Mouse (Mus musculus) adrenal gland (tissue): ENCODE results near the gene Gps2.

Source experiments
- intact Hi-C: fragments of 180-260 bp; cut with DNase I; formaldehyde crosslinking; loops from one replicate; pipeline ENCODE4 v1.15.1; 2025

Gps2 gene

GRCm38 (mm10) chr11:69884240-69884639 is 29.4 kb upstream of the Gps2 start:
- intact Hi-C loops: no loop called here

DNA sequence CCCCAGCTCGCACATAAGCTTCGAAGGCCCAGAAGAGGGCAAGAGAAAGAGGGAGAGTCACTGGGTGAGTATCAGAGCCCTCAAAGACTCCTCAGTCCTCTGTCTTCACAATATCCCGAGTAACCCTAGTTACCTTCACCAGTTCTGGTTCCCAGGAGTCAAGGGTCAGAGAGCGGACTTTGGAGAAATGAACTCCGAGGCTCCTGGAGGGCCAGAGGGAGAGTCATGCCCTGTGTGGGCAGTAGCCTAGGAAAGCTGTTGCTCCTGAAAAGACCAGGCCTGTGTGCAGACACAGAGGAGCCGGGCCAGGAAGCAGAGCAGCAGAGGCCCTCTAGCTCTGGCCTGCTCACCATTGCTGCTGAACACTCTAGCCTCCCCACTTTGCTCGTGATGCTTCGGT is 29.0 kb upstream of the Gps2 start:
- intact Hi-C loops: no loop called here

- intact Hi-C loops: no loop called here
Observed at GRCm38 (mm10) chr11:69886907-69887635, 26.6 kb upstream of the Gps2 start.

- intact Hi-C loops: no loop called here
Observed at GRCm38 (mm10) chr11:69891482-69891881, 22.2 kb upstream of the Gps2 start.

- intact Hi-C loops: no loop called here
Observed at GRCm38 (mm10) chr11:69894671-69895070, 19.0 kb upstream of the Gps2 start.

DNA sequence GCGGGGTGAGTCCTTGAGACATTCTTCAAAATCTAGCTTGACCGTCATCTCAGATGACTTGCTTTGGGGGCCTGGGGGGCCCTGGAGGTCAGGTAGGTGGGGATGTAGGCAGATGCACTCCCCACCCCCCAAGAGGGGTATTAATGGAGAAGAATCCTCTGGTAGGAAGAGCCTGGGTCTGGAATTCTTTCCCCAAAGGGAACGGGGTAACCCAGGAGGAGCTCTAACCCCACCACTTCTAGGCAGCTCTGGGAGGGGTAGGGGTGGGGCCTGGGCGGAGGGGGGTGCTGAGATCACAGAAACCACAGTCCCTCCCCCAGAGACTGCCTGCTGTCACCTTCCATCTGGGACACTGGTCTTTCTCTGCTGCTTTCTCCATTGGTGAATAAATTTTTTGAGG is 18.4 kb upstream of the Gps2 start, which contains the start of gene Acap1:
Gene Acap1, minus strand, starts transcription at position 249 of the 400 bp plus-strand sequence.
- intact Hi-C loops: no loop called here

DNA sequence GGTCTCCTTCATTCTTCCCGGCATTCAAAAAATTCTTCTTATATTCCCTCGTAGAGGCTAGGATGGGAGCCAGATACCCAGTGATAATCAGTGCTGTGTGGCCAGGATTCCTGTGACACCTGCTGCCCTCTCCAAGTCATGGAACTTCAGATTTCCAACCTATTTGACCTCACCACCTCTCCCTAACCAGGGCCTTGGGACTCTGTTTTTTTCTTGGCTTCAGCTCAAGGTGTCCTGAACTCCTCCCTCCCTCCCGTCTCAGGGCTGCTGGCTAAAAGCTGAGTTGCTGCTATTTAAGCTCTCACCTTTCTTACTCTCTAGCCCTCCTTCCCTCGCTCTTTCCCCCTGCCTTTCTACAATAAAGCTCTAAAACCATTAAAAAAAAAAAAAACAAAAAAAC is 13.8 kb upstream of the Gps2 start:
- intact Hi-C loops: no loop called here

GRCm38 (mm10) chr11:69900471-69901405 is 12.9 kb upstream of the Gps2 start, which contains the start of the genes 2810408A11Rik and Neurl4:
Gene 2810408A11Rik, minus strand, starts transcription at chr11:69900987.
Gene Neurl4, plus strand, starts transcription at chr11:69901072.
- intact Hi-C loops: no loop called here

DNA sequence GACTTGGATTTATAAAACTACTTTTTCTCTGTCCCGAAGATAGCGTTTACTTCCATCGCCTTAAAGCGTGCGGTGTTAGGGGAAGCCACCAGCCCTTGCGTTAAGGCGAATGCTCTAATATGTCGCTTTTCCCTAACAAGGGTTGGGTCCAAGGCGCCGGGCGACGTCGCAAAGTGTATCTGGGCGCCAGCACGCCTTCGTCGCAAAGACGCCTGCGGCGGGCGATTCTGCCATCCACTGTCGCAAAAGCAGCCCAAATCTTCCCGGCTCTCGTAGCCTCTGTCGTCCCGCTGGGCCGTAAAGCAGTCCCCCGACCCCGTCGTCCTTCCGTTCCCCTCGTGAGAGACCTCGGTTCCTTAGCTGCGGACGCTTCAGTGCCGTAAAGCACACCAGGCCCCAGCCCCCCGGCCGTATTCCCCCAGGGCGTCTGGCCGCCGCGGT is 12.3 kb upstream of the Gps2 start:
- intact Hi-C loops: no loop called here

DNA sequence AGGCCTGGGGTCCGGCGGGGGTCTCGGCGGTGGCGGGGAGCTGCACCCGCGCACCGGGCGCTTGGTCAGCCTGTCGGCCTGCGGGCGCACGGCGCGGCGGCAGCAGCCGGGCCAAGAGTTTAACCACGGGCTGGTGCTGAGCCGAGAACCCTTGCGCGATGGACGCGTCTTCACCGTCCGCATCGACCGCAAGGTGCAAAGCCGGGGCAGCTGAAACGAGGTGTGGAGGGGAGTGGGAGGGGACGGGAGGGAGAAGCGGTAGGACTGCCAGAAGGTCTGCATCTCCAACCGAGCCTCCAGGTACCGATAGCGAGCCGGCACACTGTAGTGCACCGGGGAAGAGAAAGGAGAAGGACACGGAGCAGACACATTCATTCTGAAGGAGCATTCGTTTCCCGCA is 11.7 kb upstream of the Gps2 start:
- intact Hi-C loops: no loop called here

DNA sequence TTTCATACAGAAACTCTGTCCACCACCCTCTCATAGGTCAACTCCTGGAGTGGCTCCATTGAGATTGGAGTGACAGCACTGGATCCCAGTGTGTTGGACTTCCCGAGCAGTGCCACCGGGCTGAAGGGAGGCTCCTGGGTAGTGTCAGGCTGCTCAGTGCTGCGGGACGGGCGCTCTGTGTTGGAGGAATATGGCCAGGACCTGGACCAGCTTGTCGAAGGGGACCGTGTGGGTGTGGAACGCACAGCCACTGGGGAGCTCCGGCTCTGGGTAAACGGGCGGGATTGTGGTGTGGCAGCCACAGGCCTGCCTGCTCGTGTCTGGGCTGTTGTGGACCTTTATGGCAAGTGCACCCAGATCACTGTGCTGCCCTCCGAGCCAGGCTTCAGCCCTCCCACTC is 10.7 kb upstream of the Gps2 start:
- intact Hi-C loops: no loop called here

DNA sequence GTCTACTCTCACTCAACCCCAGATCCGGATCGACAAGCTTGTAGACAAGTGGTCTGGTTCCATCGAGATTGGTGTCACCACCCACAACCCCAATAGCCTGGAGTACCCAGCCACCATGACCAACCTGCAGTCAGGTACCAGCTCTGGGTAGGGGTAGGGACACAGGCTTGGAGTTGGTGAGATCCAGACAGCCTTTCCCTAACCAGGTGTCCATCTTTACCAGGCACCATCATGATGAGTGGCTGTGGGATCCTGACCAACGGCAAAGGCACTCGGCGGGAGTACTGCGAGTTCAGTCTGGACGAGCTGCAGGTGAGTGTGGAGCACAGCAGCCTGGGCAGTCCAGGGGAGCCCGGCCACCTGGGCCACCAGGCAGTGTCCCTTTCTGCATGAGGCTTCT is 9.4 kb upstream of the Gps2 start:
- intact Hi-C loops: no loop called here

- intact Hi-C loops: no loop called here
Observed at GRCm38 (mm10) chr11:69908645-69909044, 5.0 kb upstream of the Gps2 start.

DNA sequence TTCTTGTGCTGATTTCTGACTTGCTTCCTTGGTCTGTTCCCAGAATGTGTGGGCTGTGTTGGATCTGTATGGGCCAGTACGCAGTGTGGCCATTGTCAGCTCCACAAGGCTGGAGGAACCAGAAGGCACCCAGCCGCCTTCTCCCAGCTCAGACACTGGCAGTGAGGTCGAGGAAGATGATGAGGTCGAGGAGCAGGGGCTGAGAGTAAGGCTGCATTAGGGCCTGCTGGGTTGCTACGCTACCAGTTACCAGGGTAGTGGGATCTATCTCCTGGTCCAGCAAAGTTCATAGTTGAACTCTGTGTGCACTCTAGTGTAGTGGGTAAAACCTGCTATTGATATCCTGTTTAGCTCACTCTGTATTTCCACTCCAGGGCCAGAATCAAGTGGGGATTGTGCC is 4.5 kb upstream of the Gps2 start:
- intact Hi-C loops: no loop called here

- intact Hi-C loops: no loop called here
Observed at GRCm38 (mm10) chr11:69910177-69910576, 3.5 kb upstream of the Gps2 start.

DNA sequence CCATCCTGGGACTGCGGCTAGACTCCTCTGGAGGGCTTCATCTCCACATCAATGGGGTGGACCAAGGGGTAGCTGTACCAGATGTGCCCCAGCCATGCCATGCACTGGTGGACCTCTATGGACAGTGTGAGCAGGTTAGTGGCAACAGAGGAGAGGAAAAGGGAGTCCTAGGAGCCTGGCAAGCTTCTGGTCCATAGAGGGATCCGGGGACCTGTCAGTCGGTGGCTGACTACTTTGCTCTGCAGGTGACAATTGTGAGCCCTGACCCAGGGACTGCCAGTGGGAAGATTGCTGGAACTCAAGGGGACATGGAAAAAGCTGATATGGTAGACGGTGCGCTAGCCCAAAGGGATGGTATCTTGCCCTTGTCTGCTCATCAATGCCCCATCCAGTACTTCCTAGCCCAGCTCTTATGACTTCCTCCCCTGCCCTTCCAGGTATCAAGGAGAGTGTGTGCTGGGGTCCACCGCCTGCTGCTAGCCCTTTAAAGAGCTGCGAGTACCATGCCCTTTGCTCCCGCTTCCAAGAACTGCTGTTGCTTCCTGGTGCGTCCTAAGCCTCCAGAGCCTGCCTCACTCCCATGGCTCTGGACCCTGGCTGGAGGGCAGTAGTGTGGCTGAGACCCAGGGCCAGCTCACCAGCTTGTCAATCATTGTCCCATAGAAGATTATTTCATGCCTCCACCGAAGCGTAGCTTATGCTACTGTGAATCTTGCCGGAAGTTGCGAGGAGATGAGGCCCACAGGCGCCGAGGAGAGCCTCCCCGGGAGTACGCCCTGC is 2.7 kb upstream of the Gps2 start:
- intact Hi-C loops: no loop called here

- intact Hi-C loops: no loop called here
Observed at GRCm38 (mm10) chr11:69911701-69912100, 2.0 kb upstream of the Gps2 start.

DNA sequence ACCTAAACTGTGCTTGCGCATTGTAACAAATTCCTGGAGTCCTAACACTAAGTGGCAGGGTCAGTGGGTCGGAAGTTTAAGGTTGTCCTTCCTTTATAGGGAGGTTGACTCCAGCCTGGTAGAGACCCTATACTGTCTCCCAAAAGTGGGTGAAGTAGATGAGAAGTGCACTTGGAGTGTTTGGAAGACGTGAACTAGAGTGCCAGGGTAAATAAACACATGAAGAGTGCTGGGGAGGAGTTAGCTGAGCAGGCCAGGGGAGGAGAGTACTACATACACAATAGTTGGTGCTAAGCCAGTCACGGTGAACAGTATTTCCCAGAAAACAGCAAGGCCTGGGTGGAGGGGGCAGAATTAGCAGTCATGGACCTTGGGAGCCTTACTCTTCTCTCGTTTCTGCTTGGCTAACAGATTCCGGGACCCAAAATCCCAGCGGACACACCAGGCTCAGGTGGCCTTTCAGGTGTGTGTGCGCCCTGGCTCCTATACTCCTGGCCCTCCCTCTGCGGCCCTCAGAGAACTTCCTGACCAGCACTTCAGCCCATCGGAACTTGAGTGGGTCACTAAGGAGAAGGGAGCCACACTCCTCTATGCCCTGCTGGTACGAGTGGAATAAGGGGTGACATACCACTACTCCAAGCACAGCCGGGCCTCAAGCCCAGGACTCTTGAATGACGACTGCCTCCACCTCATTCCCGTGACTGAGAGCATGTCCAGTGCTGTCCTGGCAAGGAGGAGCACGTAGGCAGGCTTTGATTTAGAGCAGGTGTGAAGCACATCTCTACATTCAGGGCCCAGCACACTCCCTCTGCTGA is 765 bp upstream of the Gps2 start:
- intact Hi-C loops: no loop called here

- intact Hi-C loops: no loop called here
Observed at GRCm38 (mm10) chr11:69914372-69914764, 680 bp downstream of the Gps2 start.

DNA sequence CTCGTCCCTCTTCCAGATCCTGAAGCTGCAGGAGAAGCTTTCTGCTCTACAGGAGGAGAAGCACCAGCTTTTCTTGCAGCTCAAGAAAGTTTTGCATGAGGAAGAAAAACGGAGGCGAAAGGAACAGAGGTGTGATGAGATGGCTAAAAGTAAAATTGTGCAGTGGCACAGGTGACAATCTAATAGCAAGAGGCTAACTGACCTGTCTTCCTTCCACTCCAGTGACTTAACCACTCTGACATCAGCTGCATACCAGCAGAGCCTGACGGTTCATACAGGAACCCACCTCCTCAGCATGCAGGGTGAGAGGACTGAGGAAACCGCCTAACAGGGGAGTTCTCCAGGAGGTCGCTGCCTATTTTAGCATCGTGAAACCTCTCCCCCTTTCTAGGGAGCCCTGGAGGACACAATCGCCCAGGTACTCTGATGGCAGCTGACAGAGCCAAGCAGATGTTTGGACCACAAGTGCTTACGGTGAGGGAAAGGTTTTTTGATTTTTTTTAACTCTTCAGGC is 1.3 kb downstream of the Gps2 start:
- intact Hi-C loops: no loop called here
